Mouse (Mus musculus) embryonic fibroblast, embryonic 13.5 days (primary cell): Measurements from ENCODE around the gene Siglecf.

Experiments used
- CTCF ChIP-seq: IDR thresholded peaks from 2 replicates; pipeline ENCODE4 v1.5.1; 2011; ENCODE audit warnings: mild to moderate bottlenecking, control low read depth, low read length, moderate library complexity, borderline replicate concordance; ENCODE audit not compliant: insufficient read depth
- POLR2A ChIP-seq: IDR thresholded peaks from 2 replicates; pipeline ENCODE4 v1.6.1; 2011; ENCODE audit warnings: low read depth, mild to moderate bottlenecking, control low read depth, low read length, moderate library complexity

GRCm38 (mm10) chr7:43353758-43354157 lies 2.6 kb downstream of the Siglecf start:
- no peak for TF ChIP-seq CTCF
- TF ChIP-seq POLR2A: no peak
